Mouse (Mus musculus): ENCODE results near the gene Gprin1.

GRCm38 (mm10) chr13:54759496-54759895 is 9.8 kb upstream of the Gprin1 start:
- TF ChIP-seq CTCF (IDR thresholded peaks at IDR 0.05; ENCODE audit: borderline replicate concordance, extremely low read depth, insufficient read depth, insufficient read length) (no peak), POLR2A (IDR thresholded peaks at IDR 0.05; ENCODE audit: borderline replicate concordance, extremely low read depth, insufficient read depth, insufficient read length, poor library complexity, severe bottlenecking) (no peak)

Measured in brain, embryonic 14.5 days (tissue).